ENCODE assay signal across 42 mouse cellular contexts in genomic region chr16:16879025-16879424, GRCm38 (mm10). TPM values are rescaled to one million over a fixed set of nuclear protein-coding genes. Genes with fewer than 3 reads are reported as not detected.
"Had no signal": no experiment of that assay in that cellular context is flagged by ENCODE, and none has a peak within 500 bp of the region (broad histone marks: within the 10 kb centered on the region; RNA-seq: fewer than 3 reads in every experiment).

No protein-coding gene starts in this region.

- ATAC-seq: hindbrain, embryonic 16.5 days; hindbrain, postnatal 0 days; inflammation-experienced regulatory T-cells, adult 6 months; intestine, embryonic 15.5 days; intestine, embryonic 16.5 days; intestine, postnatal 0 days had no signal

- H3K27ac ChIP-seq: heart, embryonic 10.5 days; heart, embryonic 13.5 days; heart, embryonic 15.5 days; hindbrain, embryonic 10.5 days; hindbrain, embryonic 12.5 days; hindbrain, embryonic 13.5 days; hindbrain, embryonic 14.5 days; hindbrain, embryonic 15.5 days; hindbrain, postnatal 0 days; intestine, embryonic 15.5 days; kidney, embryonic 15.5 days; kidney, postnatal 0 days; layer of hippocampus, adult 2 months had no signal

- H3K9ac ChIP-seq: heart, embryonic 12.5 days; heart, embryonic 13.5 days; heart, embryonic 15.5 days; hindbrain, embryonic 12.5 days; hindbrain, embryonic 13.5 days; hindbrain, embryonic 14.5 days; hindbrain, embryonic 15.5 days; intestine, embryonic 15.5 days; kidney, embryonic 15.5 days had no signal

- H3K9me3 ChIP-seq: heart, embryonic 10.5 days; heart, embryonic 15.5 days; hindbrain, embryonic 15.5 days had no signal

- H3K4me3 ChIP-seq: heart, embryonic 10.5 days; heart, embryonic 12.5 days; heart, embryonic 13.5 days; heart, embryonic 15.5 days; hindbrain, embryonic 10.5 days; hindbrain, embryonic 12.5 days; hindbrain, embryonic 13.5 days; hindbrain, embryonic 15.5 days; intestine, embryonic 15.5 days; kidney, embryonic 15.5 days; layer of hippocampus, adult 2 months had no signal

- H3K4me2 ChIP-seq: heart, embryonic 11.5 days; heart, embryonic 12.5 days; heart, embryonic 13.5 days; heart, embryonic 15.5 days; hindbrain, embryonic 12.5 days; hindbrain, embryonic 13.5 days; hindbrain, embryonic 14.5 days; hindbrain, embryonic 15.5 days; intestine, embryonic 15.5 days; kidney, embryonic 15.5 days had no signal

- DNase-seq: heart, postnatal 10 days; heart, postnatal 14 days; heart, postnatal 36 days; heart, postnatal 4 days; kidney, adult 11 months; kidney, adult 18-20 months; kidney, adult 2 months; kidney, adult 8-10 months; kidney, adult 9 months; kidney, postnatal 10 days; kidney, postnatal 14 days; kidney, postnatal 25 days; kidney, postnatal 36 days; kidney, postnatal 4 days; layer of hippocampus, adult 9-11 months; layer of hippocampus, postnatal 36 days had no signal

- H3K4me1 ChIP-seq: heart, embryonic 10.5 days; heart, embryonic 12.5 days; heart, embryonic 13.5 days; heart, embryonic 15.5 days; hindbrain, embryonic 10.5 days; hindbrain, embryonic 12.5 days; hindbrain, embryonic 13.5 days; hindbrain, embryonic 15.5 days; intestine, embryonic 15.5 days; kidney, embryonic 15.5 days had no signal

- H3K27me3 ChIP-seq: heart, embryonic 12.5 days; heart, embryonic 13.5 days; heart, embryonic 15.5 days; hindbrain, embryonic 12.5 days; hindbrain, embryonic 13.5 days; hindbrain, embryonic 15.5 days; intestine, embryonic 15.5 days; kidney, embryonic 15.5 days had no signal

RNA-seq across cellular contexts. Expression of gene Igll1, which starts 15.2 kb away (rescaled TPM):
- polyA plus RNA-seq: heart, embryonic 10.5 days; heart, embryonic 11.5 days; heart, embryonic 12.5 days; heart, embryonic 13.5 days; heart, embryonic 14.5 days; heart, embryonic 15.5 days; heart, embryonic 16.5 days; heart, postnatal 0 days; hindbrain, embryonic 11.5 days; hindbrain, embryonic 12.5 days; hindbrain, embryonic 14.5 days; hindbrain, embryonic 15.5 days; hindbrain, embryonic 16.5 days; hindbrain, postnatal 0 days; inflammation-experienced regulatory T-cells, adult 6 months; intestine, embryonic 14.5 days; intestine, postnatal 0 days; kidney, embryonic 14.5 days; large intestine, adult 2 months had no signal

RNA-seq across cellular contexts. Expression of gene Spag6l, which starts 49.8 kb away (rescaled TPM):
- polyA plus RNA-seq: inflammation-experienced regulatory T-cells, adult 6 months; large intestine, adult 2 months had no signal
